In the genomic region with DNA sequence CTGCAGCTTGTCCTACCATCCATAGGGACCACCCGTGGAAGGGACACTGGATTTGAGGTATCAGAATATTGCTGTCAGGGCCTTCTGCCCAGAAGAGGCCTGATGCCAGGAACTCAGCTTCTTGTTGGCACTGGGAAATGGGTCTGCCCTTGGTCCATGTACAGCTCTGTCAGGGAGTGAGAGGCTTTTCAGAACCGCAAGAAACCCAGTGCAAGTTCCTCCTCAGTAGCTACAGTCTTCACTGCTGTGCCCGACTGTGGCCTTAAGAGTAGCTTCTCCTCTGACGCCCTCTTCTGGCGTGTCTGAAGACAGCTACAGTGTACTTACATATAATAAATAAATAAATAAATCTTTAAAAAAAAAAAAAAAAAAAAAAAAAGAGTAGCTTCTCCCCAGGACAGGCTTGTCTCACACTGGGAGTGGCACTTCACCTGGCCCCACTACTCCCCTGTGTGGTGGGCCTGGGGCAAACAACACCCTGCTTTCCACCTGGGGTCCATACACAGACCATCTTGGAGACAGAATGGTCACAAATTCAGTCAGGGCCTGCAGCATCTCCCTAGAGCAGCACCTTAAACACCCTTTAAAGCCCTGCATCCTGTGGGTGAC, we compare ENCODE assay signal across 8 mouse cellular contexts. TPM values are rescaled to one million over a fixed set of nuclear protein-coding genes. Genes with fewer than 3 reads are reported as not detected.
A peak's percentile ranks its signal among the peaks of the same experiment; 100 is the strongest.
DNase-seq lines count a peak whose midpoint lies in the region; ATAC-seq and TF ChIP-seq lines count a peak whose summit lies in the region.

No protein-coding gene starts in this region.

- H3K27me3 ChIP-seq in heart, embryonic 13.5 days (replicated peaks) = no peaks in the 10 kb centered on the region
- H3K27me3 ChIP-seq in hindbrain, postnatal 0 days (ENCODE audit: insufficient read depth, low read length) = no peaks in the 10 kb centered on the region
- no peaks in the 10 kb centered on the region; the same call in 1 of the 2 replicates for H3K27me3 ChIP-seq in midbrain, embryonic 10.5 days (ENCODE audit: low read depth, poor library complexity, severe bottlenecking)

- peak; percentile 59 for TF ChIP-seq CTCF in hindbrain, postnatal 0 days (IDR thresholded peaks at IDR 0.05; ENCODE audit: low read depth)

- peaks cover 50% of the 10 kb centered on the region for H3K36me3 ChIP-seq in heart, embryonic 13.5 days
- H3K36me3 ChIP-seq in hindbrain, postnatal 0 days (ENCODE audit: insufficient read depth, low read length) = peaks cover 35% of the 10 kb centered on the region
- peaks cover 52% of the 10 kb centered on the region for H3K36me3 ChIP-seq in midbrain, embryonic 10.5 days

- 49% methylated on average over 5 of the region's 5 CpGs for WGBS in heart, embryonic 13.5 days
- 18% methylated on average over 5 of the region's 5 CpGs for WGBS in hindbrain, postnatal 0 days
- 37% methylated on average over 5 of the region's 5 CpGs for WGBS in midbrain, embryonic 10.5 days

- H3K9ac ChIP-seq in heart, embryonic 13.5 days = peak overlapping the region; percentile 37
- H3K9ac ChIP-seq in hindbrain, postnatal 0 days (replicated peaks; ENCODE audit: low read length) = no peak overlapping the region

- H3K27ac ChIP-seq in heart, embryonic 13.5 days (replicated peaks) = no peak overlapping the region; the same call in 1 of the 2 replicates
- no peak overlapping the region for H3K27ac ChIP-seq in hindbrain, postnatal 0 days
- peak overlapping the region; percentile 72 for H3K27ac ChIP-seq in midbrain, embryonic 10.5 days (replicated peaks)

- no peak for ATAC-seq in heart, embryonic 13.5 days (ENCODE audit: extremely low read depth, insufficient number of reproducible peaks, low FRiP score, low TSS enrichment)
- ATAC-seq in hindbrain, postnatal 0 days = no peak
- no peak for ATAC-seq in inflammation-experienced regulatory T-cells, adult 6 months

- no peak overlapping the region for H3K4me3 ChIP-seq in heart, embryonic 13.5 days
- H3K4me3 ChIP-seq in hindbrain, postnatal 0 days (ENCODE audit: low read length) = no peak overlapping the region
- peak overlapping the region; percentile 6; the same call in 1 of the 2 replicates for H3K4me3 ChIP-seq in midbrain, embryonic 10.5 days

- DNase-seq in heart, adult 9 months (ENCODE audit: low spot score in 2 of 2) = no peak
- peak; percentile 73 for DNase-seq in CD4-positive helper T cell, adult 2 months (ENCODE audit: low read depth, low spot score)
- DNase-seq in cerebellum, postnatal 14 days = peak; percentile 83 to 91
- DNase-seq in hindbrain, postnatal 0 days (ENCODE audit: low spot score) = peak; percentile 81
- DNase-seq in midbrain, embryonic 10.5 days (ENCODE audit: low spot score) = peak; percentile 45
- no peak for DNase-seq in urinary bladder, postnatal 10 days (ENCODE audit: low spot score)

- no peak overlapping the region for H3K4me2 ChIP-seq in heart, embryonic 13.5 days
- no peak overlapping the region for H3K4me2 ChIP-seq in hindbrain, postnatal 0 days (ENCODE audit: low read depth, low read length)

- H3K9me3 ChIP-seq in heart, embryonic 13.5 days = no peaks in the 10 kb centered on the region
- H3K9me3 ChIP-seq in hindbrain, postnatal 0 days (ENCODE audit: low read length) = no peaks in the 10 kb centered on the region
- H3K9me3 ChIP-seq in midbrain, embryonic 10.5 days (replicated peaks) = no peaks in the 10 kb centered on the region

- peaks cover 40% of the 10 kb centered on the region for H3K4me1 ChIP-seq in heart, embryonic 13.5 days
- peaks cover 1% of the 10 kb centered on the region for H3K4me1 ChIP-seq in hindbrain, postnatal 0 days (ENCODE audit: insufficient read depth, low read length)
- H3K4me1 ChIP-seq in midbrain, embryonic 10.5 days = peaks cover 68% of the 10 kb centered on the region

RNA-seq across cellular contexts. Expression of a gene that starts 4.0 kb away (rescaled TPM):
- 527 and 606 TPM in 2 replicates for polyA plus RNA-seq in heart, embryonic 13.5 days (2015; fragmentation: Nextera tagmentation; extraction: Ambion mirVana)
- 246 and 291 TPM in 2 replicates for total RNA-seq in hindbrain, postnatal 0 days (2014; rRNA removed)
- polyA plus RNA-seq in hindbrain, postnatal 0 days (2015; fragmentation: Nextera tagmentation; extraction: Ambion mirVana) = 410 and 430 TPM in 2 replicates
- 288 and 314 TPM in 2 replicates for polyA plus RNA-seq in midbrain, embryonic 10.5 days (2016; fragmentation: Nextera tagmentation; extraction: Ambion mirVana)
- 100 to 1,000 TPM; 183 to 267 (median 228) TPM for polyA plus RNA-seq in inflammation-experienced regulatory T-cells, adult 6 months (2017; shearing (Covaris generic))

RNA-seq across cellular contexts. Expression of a gene that starts 15.9 kb away (rescaled TPM):
- polyA plus RNA-seq in heart, embryonic 13.5 days (2015; fragmentation: Nextera tagmentation; extraction: Ambion mirVana) = 53.3 and 62.1 TPM in 2 replicates
- 40.9 and 44.5 TPM in 2 replicates for total RNA-seq in hindbrain, postnatal 0 days (2014; rRNA removed)
- 32.4 and 35.9 TPM in 2 replicates for polyA plus RNA-seq in hindbrain, postnatal 0 days (2015; fragmentation: Nextera tagmentation; extraction: Ambion mirVana)
- polyA plus RNA-seq in midbrain, embryonic 10.5 days (2016; fragmentation: Nextera tagmentation; extraction: Ambion mirVana) = 32.5 and 35.5 TPM in 2 replicates
- polyA plus RNA-seq in inflammation-experienced regulatory T-cells, adult 6 months (2017; shearing (Covaris generic)) = 1 to 10 TPM in 1 of 3 experiments, under 1 TPM in 2; 0.67 to 1.7 (median 0.75) TPM

RNA-seq across cellular contexts. Expression of a gene that starts 16.4 kb away (rescaled TPM):
- 36.4 and 37.9 TPM in 2 replicates for polyA plus RNA-seq in heart, embryonic 13.5 days (2015; fragmentation: Nextera tagmentation; extraction: Ambion mirVana)
- total RNA-seq in hindbrain, postnatal 0 days (2014; rRNA removed) = 79.1 and 104 TPM in 2 replicates
- polyA plus RNA-seq in hindbrain, postnatal 0 days (2015; fragmentation: Nextera tagmentation; extraction: Ambion mirVana) = 38.5 and 39.4 TPM in 2 replicates
- polyA plus RNA-seq in midbrain, embryonic 10.5 days (2016; fragmentation: Nextera tagmentation; extraction: Ambion mirVana) = 43.7 and 50.6 TPM in 2 replicates
- polyA plus RNA-seq in inflammation-experienced regulatory T-cells, adult 6 months (2017; shearing (Covaris generic)) = 10 to 100 TPM; 12.3 to 14.4 (median 14.0) TPM

RNA-seq across cellular contexts. Expression of a gene that starts 18.7 kb away (rescaled TPM):
- polyA plus RNA-seq in heart, embryonic 13.5 days (2015; fragmentation: Nextera tagmentation; extraction: Ambion mirVana) = 41.7 and 43.7 TPM in 2 replicates
- total RNA-seq in hindbrain, postnatal 0 days (2014; rRNA removed) = 41.5 and 49.3 TPM in 2 replicates
- 45.8 and 45.9 TPM in 2 replicates for polyA plus RNA-seq in hindbrain, postnatal 0 days (2015; fragmentation: Nextera tagmentation; extraction: Ambion mirVana)
- 154 and 166 TPM in 2 replicates for polyA plus RNA-seq in midbrain, embryonic 10.5 days (2016; fragmentation: Nextera tagmentation; extraction: Ambion mirVana)
- polyA plus RNA-seq in inflammation-experienced regulatory T-cells, adult 6 months (2017; shearing (Covaris generic)) = 10 to 100 TPM; 57.7 to 85.1 (median 67.4) TPM

RNA-seq across cellular contexts. Expression of a gene that starts 47.4 kb away (rescaled TPM):
- polyA plus RNA-seq in heart, embryonic 13.5 days (2015; fragmentation: Nextera tagmentation; extraction: Ambion mirVana) = 621 and 687 TPM in 2 replicates
- 1,031 and 1,483 TPM in 2 replicates for total RNA-seq in hindbrain, postnatal 0 days (2014; rRNA removed)
- 676 and 682 TPM in 2 replicates for polyA plus RNA-seq in hindbrain, postnatal 0 days (2015; fragmentation: Nextera tagmentation; extraction: Ambion mirVana)
- 889 and 1,053 TPM in 2 replicates for polyA plus RNA-seq in midbrain, embryonic 10.5 days (2016; fragmentation: Nextera tagmentation; extraction: Ambion mirVana)
- polyA plus RNA-seq in inflammation-experienced regulatory T-cells, adult 6 months (2017; shearing (Covaris generic)) = 1,000 to 10,000 TPM in 2 of 3 experiments, 100 to 1,000 TPM in 1; 970 to 1,806 (median 1,658) TPM

Comparison
In these comparisons a context has a peak if more than half of its experiments do, and no peak if none do; other contexts are left out.
1. DNase-seq: peak in CD4-positive helper T cell, adult 2 months (single experiment), cerebellum, postnatal 14 days (2 of 2), hindbrain, postnatal 0 days (single experiment) and midbrain, embryonic 10.5 days (single experiment); none in heart, adult 9 months (0 of 2) and urinary bladder, postnatal 10 days (single experiment).
2. RNA of a gene that starts 15.9 kb away (polyA plus RNA-seq): 53.3 to 62.1 TPM in heart, embryonic 13.5 days, 32.5 to 35.5 TPM in midbrain, embryonic 10.5 days and 32.4 to 35.9 TPM in hindbrain, postnatal 0 days; 0.67 to 1.7 TPM in inflammation-experienced regulatory T-cells, adult 6 months; every median in the first group is over 10 times any median in the second.